Mouse (Mus musculus) bone marrow, adult 2 months (tissue): ENCODE results near the gene Ahsa1.

Source experiments
- CTCF ChIP-seq: fragments of 200-500 bp; IDR thresholded peaks from 2 replicates; pipeline ENCODE4 v1.5.1; 2011; ENCODE audit warnings: low read length, control low read depth; ENCODE audit not compliant: control insufficient read depth, insufficient read depth
- POLR2A ChIP-seq: fragments of 200-500 bp; IDR thresholded peaks from 2 replicates; pipeline ENCODE4 v1.6.1; 2011; ENCODE audit warnings: low read depth, mild to moderate bottlenecking, control low read depth, low read length, borderline replicate concordance; ENCODE audit not compliant: control insufficient read depth

- TF ChIP-seq CTCF (no peak), POLR2A (no peak)
These were observed 39.5 kb upstream of the Ahsa1 start for GRCm38 (mm10) chr12:87226801-87227200.
